Mouse (Mus musculus) stomach, postnatal 0 days (tissue): Measurements from ENCODE around the gene Nr0b2.
A peak's percentile ranks its signal among the peaks of the same experiment; 100 is the strongest.

Source experiments
- CTCF ChIP-seq: IDR thresholded peaks from 2 replicates; pipeline ENCODE4 v1.5.1; 2016; ENCODE audit warnings: antibody characterized with exemption, low read depth, mild to moderate bottlenecking, moderate library complexity
- EP300 ChIP-seq: optimal IDR thresholded peaks from 2 replicates; pipeline ENCODE3; 2016; ENCODE audit warnings: antibody characterized with exemption

- TF ChIP-seq CTCF (no peak), EP300 (peak; percentile 83)
Observed at GRCm38 (mm10) chr4:133605330-133605729, 52.2 kb downstream of the Nr0b2 start.
